Mouse (Mus musculus) forebrain, postnatal 0 days (tissue): ENCODE results near the gene Mylk. TPM values are rescaled to one million over a fixed set of nuclear protein-coding genes. Genes with fewer than 3 reads are reported as not detected.
"Not testable (repeated sequence)": the region's sequence is repeated elsewhere in the genome, so short reads cannot be mapped to it uniquely, and the experiment has no call there.

Experiments used
- ATAC-seq: fragments of 200-750 bp; cut with Nextera tagmentation; 2 replicates; pipeline ENCODE4 v1.8.0; 2017; ENCODE audit warnings: mild to moderate bottlenecking, moderate library complexity
- DNase-seq: peaks from one replicate; pipeline ENCODE4 v3.0.0-alpha.2; 2015
- H3K27ac ChIP-seq: fragments of 300-500 bp; sonication (generic); 2 replicates; pipeline ENCODE4 v1.5.1; 2014; ENCODE audit warnings: low read depth, mild to moderate bottlenecking, antibody characterized with exemption, low read length, moderate library complexity, mixed read lengths
- H3K27me3 ChIP-seq: fragments of 300-500 bp; sonication (generic); 2 replicates; pipeline ENCODE4 v1.6.1; 2014; ENCODE audit warnings: mild to moderate bottlenecking, low read length, mixed read lengths; ENCODE audit not compliant: insufficient read depth
- H3K36me3 ChIP-seq: fragments of 300-500 bp; sonication (generic); 2 replicates; pipeline ENCODE4 v1.6.1; 2014; ENCODE audit warnings: mild to moderate bottlenecking, moderate library complexity; ENCODE audit not compliant: insufficient read depth
- H3K4me1 ChIP-seq: fragments of 300-500 bp; sonication (generic); 2 replicates; pipeline ENCODE4 v1.6.1; 2014; ENCODE audit warnings: antibody characterized with exemption; ENCODE audit not compliant: insufficient read depth
- H3K4me2 ChIP-seq: fragments of 300-500 bp; sonication (generic); 2 replicates; pipeline ENCODE4 v1.6.1; 2014; ENCODE audit warnings: low read depth, mild to moderate bottlenecking, moderate library complexity
- H3K4me3 ChIP-seq: fragments of 300-500 bp; sonication (generic); 2 replicates; pipeline ENCODE4 v1.5.1; 2014; ENCODE audit warnings: low read depth, low read length, mixed read lengths
- H3K9ac ChIP-seq: fragments of 300-500 bp; sonication (generic); 2 replicates; pipeline ENCODE4 v1.6.1; 2014; ENCODE audit warnings: mild to moderate bottlenecking
- H3K9me3 ChIP-seq: fragments of 300-500 bp; sonication (generic); 2 replicates; pipeline ENCODE4 v1.6.1; 2016; ENCODE audit warnings: low read length
- CTCF ChIP-seq: sonication (generic); IDR thresholded peaks from 2 replicates; pipeline ENCODE4 v1.5.1; 2016; ENCODE audit warnings: antibody characterized with exemption, control low read depth, low read depth
- WGBS: fragments of 180-500 bp; shearing (Covaris S2); extraction: QIAGEN DNeasy Blood & Tissue Kit; methylation state at CpG from one replicate; pipeline ENCODE4 v1.1.7; 2014; 5-methylcytosine and 5-hydroxymethylcytosine counted together
- polyA plus RNA-seq: library from polyadenylated mRNA; unstranded; fragments of >200 nt; fragmentation: Nextera tagmentation; extraction: Ambion mirVana; gene quantifications from 2 replicates; pipeline ENCODE4 v1.2.1, GENCODE M21; 2015
- total RNA-seq: library from RNA; depleted of rRNA; stranded (reverse); fragments of >200 nt; gene quantifications from 2 replicates; pipeline ENCODE4 v1.2.3, GENCODE M21; 2014

Gene Mylk
- total and polyA plus RNA-seq, 2 experiments from 2014 or later, result 2.9 to 11.2 TPM

DNA sequence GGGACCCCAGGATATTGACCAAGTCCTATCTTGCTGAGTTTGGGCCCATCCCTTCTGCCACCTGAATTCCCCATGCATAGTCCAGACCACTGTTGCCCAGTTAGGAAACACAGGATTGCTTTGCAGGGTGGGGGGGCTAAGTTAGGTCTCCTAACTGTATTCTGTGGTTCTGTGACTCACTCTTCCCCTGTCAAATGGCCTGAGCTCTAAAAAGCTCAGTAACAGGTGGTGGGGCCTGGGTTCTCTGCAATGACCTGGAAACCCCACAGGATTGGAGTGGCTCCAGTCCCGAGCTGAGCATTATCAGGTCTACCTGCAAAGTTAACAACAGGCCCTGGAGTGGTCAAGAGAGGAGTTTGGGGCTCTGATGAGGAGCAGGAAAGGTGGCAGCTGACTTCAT, 47.5 kb downstream of the Mylk start:
- TF ChIP-seq CTCF, result no peak
- Histone ChIP-seq H3K36me3 (no peaks in the 10 kb centered on the region), H3K4me1 (no peaks in the 10 kb centered on the region), H3K27ac (no peak overlapping the region), H3K9me3 (no peaks in the 10 kb centered on the region), H3K4me2 (no peak overlapping the region), H3K9ac (no peak overlapping the region), H3K27me3 (no peaks in the 10 kb centered on the region), H3K4me3 (no peak overlapping the region)
- no peak for DNase-seq
- ATAC-seq, result no peak
- 42% methylated on average over 1 of the region's 1 CpGs for WGBS

DNA sequence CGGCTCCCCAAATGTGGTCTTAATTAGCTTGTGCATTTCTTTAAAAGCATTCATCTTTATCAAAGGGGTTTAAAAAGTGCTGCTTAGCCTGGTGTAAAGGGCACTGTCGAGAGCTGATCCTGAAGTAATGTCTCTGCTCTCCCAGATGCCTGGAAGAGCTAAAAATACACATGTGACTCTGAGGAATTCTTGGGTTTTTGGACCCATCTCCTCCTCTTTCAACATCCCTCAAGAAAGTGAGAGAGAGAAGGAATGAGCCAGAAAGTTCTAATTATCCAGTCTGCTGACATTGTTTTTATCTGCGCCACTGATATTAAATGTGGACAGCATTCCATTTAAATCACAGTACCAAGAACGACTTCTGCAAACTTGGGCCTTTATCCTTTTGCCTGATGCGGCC, 48.0 kb downstream of the Mylk start:
- Histone ChIP-seq H3K9me3 (no peaks in the 10 kb centered on the region), H3K27me3 (no peaks in the 10 kb centered on the region), H3K4me2 (no peak overlapping the region), H3K9ac (no peak overlapping the region), H3K27ac (no peak overlapping the region), H3K36me3 (no peaks in the 10 kb centered on the region), H3K4me1 (no peaks in the 10 kb centered on the region), H3K4me3 (no peak overlapping the region)
- 45% methylated on average over 5 of the region's 5 CpGs for WGBS
- DNase-seq (no peak), ATAC-seq (no peak)
- no peak for TF ChIP-seq CTCF

DNA sequence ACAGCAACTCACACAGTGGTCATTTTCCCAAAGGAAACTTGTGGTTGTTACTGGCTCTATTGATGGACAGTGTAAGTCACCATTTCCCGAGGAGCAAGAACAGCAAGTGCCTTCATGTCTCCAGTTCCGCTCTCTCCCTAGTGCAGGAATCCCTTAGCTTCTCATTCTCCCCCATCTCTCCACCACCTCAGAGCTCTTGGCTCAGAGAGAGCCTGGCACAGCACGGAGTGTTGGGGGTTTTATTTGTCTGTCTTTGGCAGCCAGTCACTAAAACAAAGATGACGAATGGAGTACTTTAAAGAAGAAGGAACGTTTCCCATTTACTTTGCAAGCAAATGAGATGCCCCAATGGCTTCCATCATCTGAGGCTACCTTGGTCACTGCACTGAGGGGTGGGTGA, 56.2 kb downstream of the Mylk start:
- Histone ChIP-seq H3K27me3 (no peaks in the 10 kb centered on the region), H3K36me3 (no peaks in the 10 kb centered on the region), H3K4me3 (no peak overlapping the region), H3K9me3 (no peaks in the 10 kb centered on the region), H3K9ac (no peak overlapping the region), H3K27ac (no peak overlapping the region), H3K4me2 (no peak overlapping the region), H3K4me1 (no peaks in the 10 kb centered on the region)
- ATAC-seq (no peak), DNase-seq (no peak)
- WGBS, result 48% methylated on average over 5 of the region's 5 CpGs
- TF ChIP-seq CTCF, result no peak

DNA sequence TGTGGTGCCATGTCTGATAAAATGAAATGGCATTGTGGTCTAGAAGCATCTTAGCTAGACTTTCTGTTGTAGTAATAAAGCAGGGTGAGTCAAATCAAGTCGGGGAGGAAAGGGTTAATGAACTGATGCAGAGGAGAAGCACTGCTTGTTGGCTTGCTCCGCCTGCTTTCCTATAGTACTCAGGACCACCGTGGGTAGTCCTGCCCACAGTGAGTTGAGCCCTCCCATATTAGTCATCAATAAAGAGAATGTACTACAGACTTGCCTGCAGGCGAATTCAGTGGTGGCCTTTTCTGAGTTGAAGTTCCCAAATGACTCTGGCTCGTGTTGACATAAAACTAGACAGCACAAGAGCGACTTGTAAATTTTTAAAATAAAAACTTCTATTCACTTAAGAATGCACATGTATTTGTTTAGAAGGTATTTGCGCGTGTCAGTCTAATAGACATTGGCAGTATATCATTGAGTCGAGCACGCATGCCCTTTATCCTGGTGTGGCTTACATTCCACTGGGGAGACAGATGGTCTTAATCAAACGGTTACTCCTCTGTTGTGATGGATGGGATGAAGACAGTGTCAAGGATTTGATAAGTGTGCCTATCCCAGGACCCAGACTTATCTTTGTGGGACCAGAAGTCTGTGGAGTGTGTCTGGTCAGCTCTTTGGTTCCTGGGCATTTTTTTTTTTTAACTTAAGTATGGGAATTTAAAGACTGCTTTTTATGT, 59.4 kb downstream of the Mylk start:
- no peak overlapping the region for H3K9ac ChIP-seq
- TF ChIP-seq CTCF, result no peak
- 63% methylated on average over 11 of the region's 11 CpGs for WGBS
- no peak for DNase-seq
- H3K4me3 ChIP-seq, result no peak overlapping the region
- no peak overlapping the region for H3K4me2 ChIP-seq
- H3K27me3 ChIP-seq, result no peaks in the 10 kb centered on the region
- H3K36me3 ChIP-seq, result no peaks in the 10 kb centered on the region
- no peaks in the 10 kb centered on the region for H3K9me3 ChIP-seq
- H3K4me1 ChIP-seq, result no peaks in the 10 kb centered on the region
- ATAC-seq, result no peak
- no peak overlapping the region for H3K27ac ChIP-seq

DNA sequence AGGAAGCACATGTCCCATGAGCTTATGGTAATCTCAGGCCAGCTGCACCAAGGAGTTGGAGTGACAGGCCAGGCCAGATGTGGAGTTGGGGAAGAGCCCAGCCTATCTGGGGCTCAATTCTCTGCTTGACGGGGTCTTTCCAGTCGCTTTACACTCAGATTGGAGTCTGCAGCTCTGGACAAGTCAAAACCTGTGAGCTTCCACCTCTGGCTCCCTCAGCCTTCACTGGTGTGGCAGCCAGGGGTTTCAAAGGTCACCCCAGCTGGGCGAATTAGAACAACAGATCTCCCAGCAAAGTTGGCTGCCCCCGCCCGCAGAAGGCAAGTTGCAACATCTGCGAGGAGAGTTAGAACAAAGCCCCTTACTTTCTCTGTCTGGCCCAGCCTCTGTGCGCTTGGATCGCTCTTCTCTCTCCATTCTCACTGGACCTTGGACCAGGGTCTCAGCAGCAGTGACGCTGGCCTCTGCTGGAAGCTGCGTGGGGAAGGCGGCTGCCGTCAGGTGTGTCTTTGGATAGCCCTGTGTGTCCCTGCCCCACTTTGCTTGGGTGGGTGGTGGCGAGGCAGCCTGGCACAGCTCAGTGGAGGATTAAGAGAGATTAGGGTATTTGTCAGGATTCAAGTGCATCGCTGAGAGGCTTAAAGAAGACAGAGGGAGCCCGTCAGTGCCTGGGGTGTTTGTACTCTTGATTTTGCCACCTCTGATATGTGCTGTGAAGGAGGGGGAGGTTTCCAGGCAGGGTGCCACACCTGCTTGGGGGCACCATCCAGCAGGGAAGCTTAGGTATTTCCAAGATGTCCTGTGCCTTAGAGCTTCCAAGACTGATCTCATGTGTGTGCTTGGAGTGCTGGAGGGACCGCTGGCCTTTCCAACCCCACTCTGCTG, 62.1 kb downstream of the Mylk start:
- 19% methylated on average over 16 of the region's 16 CpGs for WGBS
- H3K27me3 ChIP-seq, result no peaks in the 10 kb centered on the region
- TF ChIP-seq CTCF, result no peak
- no peaks in the 10 kb centered on the region for H3K4me1 ChIP-seq
- H3K4me2 ChIP-seq, result no peak overlapping the region
- H3K9ac ChIP-seq, result no peak overlapping the region
- no peaks in the 10 kb centered on the region for H3K9me3 ChIP-seq
- ATAC-seq (no peak), DNase-seq (no peak)
- no peaks in the 10 kb centered on the region for H3K36me3 ChIP-seq
- no peak overlapping the region for H3K4me3 ChIP-seq
- H3K27ac ChIP-seq, result no peak overlapping the region

DNA sequence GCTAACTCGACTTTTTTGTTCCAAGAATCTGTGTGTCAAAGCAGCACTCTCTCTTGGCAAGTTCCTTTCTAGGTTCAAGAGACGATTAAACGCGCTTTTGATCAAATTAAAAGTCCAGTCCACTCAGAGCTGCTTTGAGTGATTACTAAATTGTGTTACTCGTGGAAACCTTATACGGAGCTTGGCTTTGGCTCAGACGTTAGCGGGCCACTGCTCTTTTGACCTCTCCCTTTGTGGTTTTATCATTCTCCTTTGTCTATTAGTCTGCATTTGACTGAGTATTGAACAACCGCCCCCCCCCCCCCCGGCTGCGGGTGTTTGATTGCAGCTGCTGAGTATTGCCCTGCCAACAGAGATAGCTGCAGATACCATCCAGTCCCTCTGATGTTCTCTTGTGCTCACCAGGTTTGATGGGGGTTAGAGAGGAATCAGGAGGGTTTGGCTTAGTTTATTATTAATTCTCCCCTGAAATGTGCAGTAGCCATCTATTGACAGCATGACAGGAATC, 62.8 kb downstream of the Mylk start:
- no peak for TF ChIP-seq CTCF
- WGBS, result 11% methylated on average over 11 of the region's 11 CpGs
- no peak overlapping the region for H3K9ac ChIP-seq
- ATAC-seq (no peak), DNase-seq (no peak)
- H3K9me3 ChIP-seq, result no peaks in the 10 kb centered on the region
- no peaks in the 10 kb centered on the region for H3K4me1 ChIP-seq
- no peak overlapping the region for H3K4me2 ChIP-seq
- H3K4me3 ChIP-seq, result no peak overlapping the region
- no peaks in the 10 kb centered on the region for H3K27me3 ChIP-seq
- H3K36me3 ChIP-seq, result no peaks in the 10 kb centered on the region
- no peak overlapping the region for H3K27ac ChIP-seq

DNA sequence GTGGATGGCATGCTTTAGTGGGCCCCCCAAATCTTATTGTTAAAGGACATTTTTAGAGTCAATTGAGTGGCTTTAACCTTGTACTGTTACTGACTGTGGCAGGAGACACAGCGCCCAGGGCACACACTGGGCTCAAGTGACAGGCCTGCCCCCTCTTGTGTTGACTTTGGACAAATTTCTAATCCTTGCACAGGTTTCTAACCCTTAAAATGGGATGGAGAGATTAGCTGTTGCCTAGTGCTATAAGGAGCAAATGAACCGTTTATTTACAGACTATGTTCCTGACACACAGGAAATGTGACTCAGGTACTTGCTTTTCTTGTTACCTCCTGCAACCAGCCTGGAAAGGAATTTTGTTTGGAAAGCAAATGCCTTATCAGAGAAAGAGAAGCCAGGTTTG, 67.2 kb downstream of the Mylk start:
- Histone ChIP-seq H3K27ac (no peak overlapping the region), H3K9me3 (no peaks in the 10 kb centered on the region), H3K4me2 (no peak overlapping the region), H3K4me3 (no peak overlapping the region), H3K9ac (no peak overlapping the region), H3K27me3 (no peaks in the 10 kb centered on the region), H3K4me1 (no peaks in the 10 kb centered on the region), H3K36me3 (no peaks in the 10 kb centered on the region)
- WGBS, result 58% methylated on average over 2 of the region's 2 CpGs
- DNase-seq (no peak), ATAC-seq (no peak)
- TF ChIP-seq CTCF, result no peak

DNA sequence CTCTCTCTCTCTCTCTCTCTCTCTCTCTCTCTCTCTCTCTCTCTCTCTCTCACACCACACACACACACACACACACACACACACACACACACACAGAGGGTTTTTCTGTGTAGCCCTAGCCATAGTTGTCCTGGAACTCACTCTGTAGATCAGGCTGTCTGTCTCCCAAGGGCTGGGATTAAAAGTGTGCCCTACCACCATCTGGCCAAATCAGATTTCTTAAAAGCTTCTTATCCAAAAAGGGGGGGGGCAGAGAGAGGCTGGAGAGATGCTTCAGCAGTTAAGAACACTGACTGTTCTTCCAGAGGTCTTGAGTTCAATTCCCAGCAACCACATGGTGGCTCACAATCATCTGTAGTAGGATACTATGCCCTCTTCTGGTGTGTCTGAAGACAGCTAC, 68.2 kb downstream of the Mylk start:
- H3K4me2 ChIP-seq, DNase-seq, H3K27ac ChIP-seq, H3K4me1 ChIP-seq, H3K9me3 ChIP-seq, H3K4me3 ChIP-seq, H3K9ac ChIP-seq, H3K27me3 ChIP-seq, ATAC-seq, H3K36me3 ChIP-seq: not testable (repeated sequence)
